Mouse (Mus musculus): ENCODE results near the gene Tceal3.

- TF ChIP-seq CTCF (IDR thresholded peaks at IDR 0.05) (no peak), POLR2A (IDR thresholded peaks at IDR 0.05; ENCODE audit: insufficient read depth, low read depth, low read length) (no peak)
Observed at GRCm38 (mm10) chrX:136639754-136640153, 49.1 kb downstream of the Tceal3 start.
